Mouse (Mus musculus) splenic B cell, adult 2 months (primary cell): ENCODE measurements around the gene Gm11084.
"Not testable (repeated sequence)": the region's sequence is repeated elsewhere in the genome, so short reads cannot be mapped to it uniquely, and the experiment has no call there.

Source experiments
- DNase-seq: peaks from one replicate; pipeline ENCODE4 v3.0.0-alpha.2; 2011; ENCODE audit warnings: low read depth, low spot score
- H3K27me3 ChIP-seq: 2 replicates; pipeline ENCODE4 v1.6.1; 2012; ENCODE audit warnings: mild to moderate bottlenecking, low read length, moderate library complexity, mixed read lengths; ENCODE audit not compliant: control insufficient read depth, poor library complexity, insufficient read depth, severe bottlenecking
- H3K36me3 ChIP-seq: 2 replicates; pipeline ENCODE4 v1.6.1; 2012; ENCODE audit warnings: mild to moderate bottlenecking, low read length, moderate library complexity, mixed read lengths; ENCODE audit not compliant: control insufficient read depth, poor library complexity, insufficient read depth, severe bottlenecking

Gm11084 gene

GRCm38 (mm10) chr2:72986616-72987015 is at the start of gene Gm11084:
Gene Gm11084 (minus strand): TSS chr2:72986716.
- no peaks in the 10 kb centered on the region; the same call in 1 of the 2 replicates for H3K36me3 ChIP-seq
- DNase-seq, result no peak
- H3K27me3 ChIP-seq, result no peaks in the 10 kb centered on the region

- no peak for DNase-seq
- no peaks in the 10 kb centered on the region for H3K36me3 ChIP-seq
- no peaks in the 10 kb centered on the region for H3K27me3 ChIP-seq
These were observed 44.8 kb upstream of the Gm11084 start for GRCm38 (mm10) chr2:73031061-73032055.

- DNase-seq, result no peak
- Histone ChIP-seq H3K27me3 (no peaks in the 10 kb centered on the region), H3K36me3 (no peaks in the 10 kb centered on the region)
These were observed 43.3 kb upstream of the Gm11084 start for GRCm38 (mm10) chr2:73029846-73030245.

- Histone ChIP-seq H3K36me3 (no peaks in the 10 kb centered on the region), H3K27me3 (no peaks in the 10 kb centered on the region)
- DNase-seq, result no peak
These were observed 41.5 kb upstream of the Gm11084 start for GRCm38 (mm10) chr2:73028019-73028418.

GRCm38 (mm10) chr2:73027126-73027525 is 40.6 kb upstream of the Gm11084 start:
- H3K27me3 ChIP-seq, result no peaks in the 10 kb centered on the region
- H3K36me3 ChIP-seq, result no peaks in the 10 kb centered on the region
- no peak for DNase-seq

GRCm38 (mm10) chr2:73023803-73024202 is 37.3 kb upstream of the Gm11084 start:
- no peak for DNase-seq
- no peaks in the 10 kb centered on the region for H3K36me3 ChIP-seq
- H3K27me3 ChIP-seq, result no peaks in the 10 kb centered on the region

GRCm38 (mm10) chr2:73021046-73021445 is 34.5 kb upstream of the Gm11084 start:
- Histone ChIP-seq H3K27me3 (no peaks in the 10 kb centered on the region), H3K36me3 (no peaks in the 10 kb centered on the region)
- no peak for DNase-seq

GRCm38 (mm10) chr2:73019371-73020146 is 33.0 kb upstream of the Gm11084 start:
- no peaks in the 10 kb centered on the region for H3K36me3 ChIP-seq
- no peaks in the 10 kb centered on the region for H3K27me3 ChIP-seq
- DNase-seq, result no peak

GRCm38 (mm10) chr2:73014063-73014462 is 27.5 kb upstream of the Gm11084 start:
- H3K36me3 ChIP-seq, H3K27me3 ChIP-seq: not testable (repeated sequence)
- peak; percentile 28 for DNase-seq

GRCm38 (mm10) chr2:73012636-73013035 is 26.1 kb upstream of the Gm11084 start:
- Histone ChIP-seq H3K27me3 (no peaks in the 10 kb centered on the region), H3K36me3 (no peaks in the 10 kb centered on the region)
- DNase-seq, result peak; percentile 13

- no peaks in the 10 kb centered on the region for H3K27me3 ChIP-seq
- DNase-seq, result no peak
- H3K36me3 ChIP-seq, result no peaks in the 10 kb centered on the region
These were observed 21.0 kb upstream of the Gm11084 start for GRCm38 (mm10) chr2:73007472-73007871.

GRCm38 (mm10) chr2:73005611-73006515 is 19.3 kb upstream of the Gm11084 start:
- H3K27me3 ChIP-seq, result no peaks in the 10 kb centered on the region
- no peaks in the 10 kb centered on the region for H3K36me3 ChIP-seq
- DNase-seq, result no peak

GRCm38 (mm10) chr2:73003751-73004717 is 17.5 kb upstream of the Gm11084 start:
- Histone ChIP-seq H3K36me3 (no peaks in the 10 kb centered on the region), H3K27me3 (no peaks in the 10 kb centered on the region)
- DNase-seq, result peak; percentile 41
